Mouse (Mus musculus): ENCODE measurements around the gene Plekha1.

Gene Plekha1

GRCm38 (mm10) chr7:130914693-130915363 lies 49.3 kb downstream of the Plekha1 start:
- DNase-seq (ENCODE audit: inconsistent age in 2 of 2, low spot score in 1 of 2), result peak in 1 of 2 experiments; percentile 86

GRCm38 (mm10) chr7:130918260-130918659 lies 52.7 kb downstream of the Plekha1 start:
- DNase-seq (ENCODE audit: inconsistent age in 2 of 2, low spot score in 1 of 2), result no peak

- peak; percentile 80 to 87 for DNase-seq (ENCODE audit: inconsistent age in 2 of 2, low spot score in 1 of 2)
Measured at GRCm38 (mm10) chr7:130922981-130923731, 57.6 kb downstream of the Plekha1 start.

- no peak for DNase-seq (ENCODE audit: inconsistent age in 2 of 2, low spot score in 1 of 2)
Measured at GRCm38 (mm10) chr7:130930401-130930800, 64.8 kb downstream of the Plekha1 start.

GRCm38 (mm10) chr7:130932921-130933320 lies 67.4 kb downstream of the Plekha1 start:
- no peak for DNase-seq (ENCODE audit: inconsistent age in 2 of 2, low spot score in 1 of 2)

- no peak for DNase-seq (ENCODE audit: inconsistent age in 2 of 2, low spot score in 1 of 2)
Measured at GRCm38 (mm10) chr7:130934654-130935053, 69.1 kb downstream of the Plekha1 start.

GRCm38 (mm10) chr7:130935421-130935792 lies 69.9 kb downstream of the Plekha1 start:
- no peak for DNase-seq (ENCODE audit: inconsistent age in 2 of 2, low spot score in 1 of 2)

- peak; percentile 89 to 94 for DNase-seq (ENCODE audit: inconsistent age in 2 of 2, low spot score in 1 of 2)
Measured at GRCm38 (mm10) chr7:130935793-130936471, 70.4 kb downstream of the Plekha1 start, which contains the start of gene Htra1. Gene Htra1, plus strand, starts transcription at chr7:130936111.

GRCm38 (mm10) chr7:130936472-130936951 lies 71.0 kb downstream of the Plekha1 start:
- DNase-seq (ENCODE audit: inconsistent age in 2 of 2, low spot score in 1 of 2), result peak; percentile 59 to 75

GRCm38 (mm10) chr7:130937266-130937841 lies 71.8 kb downstream of the Plekha1 start:
- DNase-seq (ENCODE audit: inconsistent age in 2 of 2, low spot score in 1 of 2), result no peak

GRCm38 (mm10) chr7:130938005-130938404 lies 72.4 kb downstream of the Plekha1 start:
- no peak for DNase-seq (ENCODE audit: inconsistent age in 2 of 2, low spot score in 1 of 2)

GRCm38 (mm10) chr7:130938896-130939295 lies 73.3 kb downstream of the Plekha1 start:
- no peak for DNase-seq (ENCODE audit: inconsistent age in 2 of 2, low spot score in 1 of 2)

- peak in 1 of 2 experiments; percentile 55 for DNase-seq (ENCODE audit: inconsistent age in 2 of 2, low spot score in 1 of 2)
Measured at GRCm38 (mm10) chr7:130940733-130941132, 75.2 kb downstream of the Plekha1 start.

- DNase-seq (ENCODE audit: inconsistent age in 2 of 2, low spot score in 1 of 2), result no peak
Measured at GRCm38 (mm10) chr7:130943280-130943895, 77.8 kb downstream of the Plekha1 start.

- DNase-seq (ENCODE audit: inconsistent age in 2 of 2, low spot score in 1 of 2), result no peak
Measured at GRCm38 (mm10) chr7:130944766-130945475, 79.4 kb downstream of the Plekha1 start.

GRCm38 (mm10) chr7:130945730-130946129 lies 80.2 kb downstream of the Plekha1 start:
- DNase-seq (ENCODE audit: inconsistent age in 2 of 2, low spot score in 1 of 2), result no peak

GRCm38 (mm10) chr7:130946303-130946702 lies 80.7 kb downstream of the Plekha1 start:
- DNase-seq (ENCODE audit: inconsistent age in 2 of 2, low spot score in 1 of 2), result no peak

- peak in 1 of 2 experiments; percentile 45 for DNase-seq (ENCODE audit: inconsistent age in 2 of 2, low spot score in 1 of 2)
Measured at GRCm38 (mm10) chr7:130948563-130949208, 83.1 kb downstream of the Plekha1 start.

- peak; percentile 58 to 68 for DNase-seq (ENCODE audit: inconsistent age in 2 of 2, low spot score in 1 of 2)
Measured at GRCm38 (mm10) chr7:130949331-130949751, 83.8 kb downstream of the Plekha1 start.

GRCm38 (mm10) chr7:130950482-130950881 lies 84.9 kb downstream of the Plekha1 start:
- peak in 1 of 2 experiments; percentile 45 for DNase-seq (ENCODE audit: inconsistent age in 2 of 2, low spot score in 1 of 2)
